Mouse (Mus musculus) large intestine, adult 2 months (tissue): Measurements from ENCODE around the gene Taf9b. TPM values are rescaled to one million over a fixed set of nuclear protein-coding genes. Genes with fewer than 3 reads are reported as not detected.
"Not testable (repeated sequence)": the region's sequence is repeated elsewhere in the genome, so short reads cannot be mapped to it uniquely, and the experiment has no call there.

ENCODE experiments used
- DNase-seq: peaks from one replicate; pipeline ENCODE4 v3.0.0-alpha.2; 2012; ENCODE audit warnings: low read depth, low spot score
- WGBS: fragments of 180-500 bp; shearing (Covaris S2); methylation state at CpG from one replicate; pipeline ENCODE4 v1.1.7; 2018; 5-methylcytosine and 5-hydroxymethylcytosine counted together
- polyA plus RNA-seq: library from polyadenylated mRNA; depleted of rRNA; stranded (reverse); fragments of >200 nt; gene quantifications from 2 replicates; pipeline ENCODE4 v1.2.3, GENCODE M21; 2012; rRNA removed

The Taf9b gene
- 2.4 and 2.5 TPM in 2 replicates for polyA plus RNA-seq

DNA sequence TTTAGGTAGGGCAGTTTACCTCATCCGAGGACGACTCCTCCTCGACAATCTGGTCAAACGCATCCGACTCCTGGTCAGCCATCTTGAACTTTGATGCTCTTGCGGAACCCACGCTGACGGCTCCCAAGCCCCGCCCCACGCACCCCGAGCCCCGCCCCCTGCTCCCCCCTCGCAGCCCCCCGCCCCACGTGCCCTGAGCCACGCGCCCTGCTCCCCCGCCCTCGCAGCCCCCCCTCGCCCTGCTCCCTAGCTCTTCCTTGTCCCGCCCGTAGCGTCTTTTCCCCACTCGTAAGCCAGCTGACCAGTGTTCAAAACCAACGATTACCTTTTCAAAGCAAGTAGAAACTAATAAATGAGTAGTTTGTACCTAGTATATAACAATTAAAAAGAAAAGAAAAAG is at the start of gene Taf9b:
TSS of gene Taf9b (minus strand) at position 101 of the 400 bp plus-strand sequence.
- DNase-seq: no peak
- 82% methylated on average over 25 of the region's 25 CpGs for WGBS

DNA sequence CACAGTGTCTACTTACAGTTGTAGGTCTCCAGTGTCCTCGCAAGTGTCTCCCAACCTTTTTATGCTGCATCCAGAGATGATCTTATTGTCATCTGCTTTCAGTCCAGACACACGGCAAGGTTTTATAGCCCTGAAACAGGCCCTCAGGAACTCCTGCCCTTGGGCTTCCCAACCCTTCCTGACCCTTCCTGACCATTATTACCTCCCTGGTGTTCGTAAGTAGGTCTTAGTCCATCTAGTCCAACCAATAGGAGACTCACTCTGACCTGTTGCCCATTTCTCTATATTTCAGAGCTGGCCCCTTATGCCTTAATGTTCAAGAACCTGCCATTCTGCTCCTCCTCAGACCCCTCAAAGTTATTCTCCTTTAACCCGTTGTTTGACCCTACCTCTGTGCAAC is 34.3 kb upstream of the Taf9b start, which contains the start of gene Fnd3c2:
TSS of gene Fnd3c2 (minus strand) at position 101 of the 400 bp plus-strand sequence.
- DNase-seq: no peak
- WGBS: 76% methylated on average over 4 of the region's 4 CpGs

DNA sequence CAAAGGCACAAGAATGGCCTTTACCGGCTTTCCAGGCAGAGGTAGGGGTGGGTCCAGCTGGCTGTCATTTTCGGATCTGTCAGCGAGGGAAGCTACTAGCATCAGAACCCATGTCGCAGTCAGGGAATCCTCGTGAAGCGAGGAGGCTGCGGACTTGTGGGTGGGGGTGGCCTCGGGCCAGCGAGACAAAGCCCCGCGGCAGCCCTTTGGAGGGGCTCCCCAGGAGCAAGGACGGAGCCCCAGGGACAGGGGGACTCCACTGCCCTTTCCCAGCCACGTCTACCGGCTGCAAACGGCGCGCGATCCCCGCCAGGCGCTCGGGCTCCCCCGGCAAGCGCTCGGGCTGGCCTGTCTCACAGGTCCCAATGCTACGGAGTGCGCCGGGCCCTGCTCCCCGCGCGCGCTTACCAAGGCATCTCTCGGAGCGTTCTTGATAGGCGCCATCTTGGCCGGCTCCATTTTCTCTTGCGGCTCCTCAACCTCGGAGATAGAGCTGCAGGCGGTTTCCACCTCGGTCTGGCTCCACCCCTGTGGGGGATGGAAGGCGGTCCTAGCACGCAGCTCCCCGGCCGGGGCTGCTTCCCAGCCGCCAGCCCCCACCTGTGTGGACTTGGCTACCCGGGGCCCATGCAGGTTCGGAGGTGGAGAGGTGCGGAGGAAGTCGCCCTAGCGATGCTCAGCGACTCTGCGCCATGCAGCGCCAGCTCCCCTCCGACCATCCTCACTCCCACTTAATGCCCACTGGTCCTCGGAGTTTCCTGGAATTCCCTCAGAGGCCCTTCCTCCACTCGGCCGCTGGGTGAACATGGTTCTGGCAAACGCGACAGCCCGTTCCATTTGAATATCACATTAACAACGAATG is 1.6 kb downstream of the Taf9b start:
- DNase-seq: peak; percentile 16
- 24% methylated on average over 60 of the region's 60 CpGs for WGBS

DNA sequence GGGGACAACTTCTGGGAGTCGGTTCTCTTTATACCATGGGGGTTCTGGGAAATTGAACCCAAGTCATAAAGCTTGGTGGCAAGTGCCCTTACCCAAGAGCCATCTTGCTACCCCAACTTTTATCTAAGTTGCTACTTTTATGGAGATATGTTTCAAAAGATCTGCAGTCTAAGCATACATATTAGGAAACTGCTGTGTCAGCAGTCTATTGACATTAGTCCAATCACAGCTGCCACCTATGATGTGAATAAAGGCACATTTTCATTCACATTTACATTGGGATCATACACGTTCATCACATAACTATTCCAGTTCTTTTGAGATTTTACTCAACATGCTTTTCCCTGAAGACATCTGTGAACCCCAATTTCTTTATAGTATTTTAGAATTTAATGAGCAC is 11.9 kb downstream of the Taf9b start:
- WGBS: 85% methylated on average over 2 of the region's 2 CpGs

DNA sequence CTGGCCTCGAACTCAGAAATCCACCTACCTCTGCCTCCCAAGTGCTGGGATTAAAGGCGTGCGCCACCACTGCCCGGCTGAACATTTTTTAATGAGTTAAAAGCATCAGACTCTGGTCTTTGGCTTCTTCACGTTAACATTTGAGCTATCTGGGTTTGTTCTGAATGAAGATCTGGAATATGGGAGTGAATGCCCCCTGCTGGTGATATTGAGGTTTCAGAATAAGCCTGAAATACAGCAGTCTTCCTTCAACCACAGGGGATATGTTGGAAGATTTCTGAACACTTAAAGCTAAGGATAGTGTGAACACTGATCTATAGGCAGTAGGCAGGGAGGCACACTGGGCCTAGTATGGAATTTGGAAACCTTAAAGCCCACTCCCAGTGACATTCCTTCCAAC is 22.1 kb downstream of the Taf9b start:
- 84% methylated on average over 5 of the region's 5 CpGs for WGBS
- DNase-seq: no peak

More for the DNA sequence above, 11.9 kb downstream of the Taf9b start:
- no peak for DNase-seq

DNA sequence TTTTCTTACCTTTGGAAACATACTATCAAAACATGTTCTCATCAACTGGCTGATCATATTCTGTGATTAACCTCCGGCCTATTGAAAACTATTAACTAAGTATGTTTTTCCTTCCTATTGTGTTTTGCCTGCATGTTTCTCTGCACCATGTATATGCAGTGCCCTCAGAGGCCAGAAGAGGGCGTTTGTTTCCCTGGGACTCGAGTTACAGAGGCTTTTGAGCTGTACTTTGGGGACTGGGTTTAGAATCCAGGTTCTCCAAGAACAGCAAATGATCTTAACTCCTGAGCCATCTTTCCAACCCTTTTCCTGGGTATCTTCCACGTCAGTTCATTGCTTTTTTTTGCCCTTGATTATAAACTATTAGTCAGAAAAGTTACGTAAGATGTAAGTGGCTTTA is 23.6 kb downstream of the Taf9b start:
- DNase-seq: no peak
- WGBS: 60% methylated on average over 5 of the region's 5 CpGs

DNA sequence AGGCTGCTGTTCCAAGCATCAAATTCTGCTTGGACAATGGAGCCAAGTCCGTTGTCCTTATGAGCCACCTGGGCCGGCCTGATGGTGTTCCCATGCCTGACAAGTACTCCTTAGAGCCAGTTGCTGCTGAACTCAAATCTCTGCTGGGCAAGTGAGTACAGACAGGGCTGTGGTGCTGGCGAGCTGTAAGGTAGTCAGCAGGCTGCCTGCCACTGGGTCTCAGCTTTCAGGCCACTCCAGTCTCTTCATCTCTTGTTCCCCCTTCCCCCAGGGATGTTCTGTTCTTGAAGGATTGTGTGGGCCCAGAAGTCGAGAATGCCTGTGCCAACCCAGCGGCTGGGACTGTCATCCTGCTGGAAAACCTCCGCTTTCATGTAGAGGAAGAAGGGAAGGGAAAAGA is 26.6 kb downstream of the Taf9b start:
- DNase-seq: not testable (repeated sequence)
- 86% methylated on average over 6 of the region's 6 CpGs for WGBS

DNA sequence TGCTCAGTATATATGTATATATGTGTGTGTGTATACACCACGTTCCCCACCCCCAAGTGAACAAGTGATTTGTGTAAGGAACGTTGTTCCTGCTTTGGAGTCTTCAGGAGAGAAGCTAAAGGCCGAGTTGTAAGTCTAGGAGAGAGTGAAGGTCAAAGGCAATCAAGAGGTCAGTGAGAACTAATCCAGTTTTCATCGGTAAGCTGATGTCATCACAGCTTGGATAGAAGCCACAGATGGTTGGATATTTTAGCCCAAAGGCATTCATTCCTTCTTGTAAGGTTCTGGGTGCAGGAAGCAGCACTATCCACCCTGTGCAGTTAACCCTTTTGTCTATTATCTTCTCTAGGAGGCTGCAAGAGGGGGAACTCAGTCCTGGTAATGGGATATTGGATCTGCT is 30.9 kb downstream of the Taf9b start:
- WGBS: 25% methylated on average over 4 of the region's 4 CpGs
- DNase-seq: no peak

DNA sequence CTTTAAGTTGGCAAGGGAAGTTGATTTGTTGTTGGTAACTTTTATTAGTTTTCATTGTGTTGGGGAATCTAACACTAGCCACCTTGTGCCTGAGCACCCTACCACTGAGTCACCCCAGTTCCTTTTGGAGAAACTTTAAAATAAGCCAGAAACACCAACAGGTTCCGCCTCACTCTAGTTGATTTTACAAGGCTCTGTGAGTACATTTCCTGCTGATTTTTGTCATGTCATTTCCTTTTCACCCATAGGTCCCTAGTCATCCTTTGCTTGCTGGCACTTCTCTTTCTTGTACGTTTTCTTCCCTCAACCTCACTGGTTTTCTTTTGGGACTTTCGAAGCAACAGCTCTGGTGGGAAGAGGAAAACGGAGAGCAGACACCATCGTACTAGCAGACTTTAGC is 31.6 kb downstream of the Taf9b start:
- no peak for DNase-seq
- 47% methylated on average over 5 of the region's 5 CpGs for WGBS

DNA sequence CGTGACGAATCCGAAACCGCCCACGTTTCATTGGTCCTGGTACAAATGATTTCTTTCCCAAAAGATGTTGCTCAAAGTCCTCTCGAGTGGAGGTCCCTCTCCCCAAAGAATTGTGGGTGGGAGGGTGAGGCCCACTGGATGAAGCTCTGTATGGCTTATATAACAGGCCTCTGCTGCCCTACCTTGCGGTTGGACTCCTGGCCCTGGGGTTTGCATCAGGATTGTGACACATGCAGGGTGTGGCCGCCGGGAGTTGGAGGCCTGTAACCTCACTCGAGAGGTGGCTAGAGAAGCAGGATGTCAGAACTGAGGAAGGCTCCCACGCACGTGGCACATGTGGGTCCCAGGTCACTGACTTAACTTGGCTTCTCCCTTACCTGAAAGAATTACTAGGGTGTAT is 33.2 kb downstream of the Taf9b start:
- WGBS: 12% methylated on average over 12 of the region's 12 CpGs
- DNase-seq: no peak

DNA sequence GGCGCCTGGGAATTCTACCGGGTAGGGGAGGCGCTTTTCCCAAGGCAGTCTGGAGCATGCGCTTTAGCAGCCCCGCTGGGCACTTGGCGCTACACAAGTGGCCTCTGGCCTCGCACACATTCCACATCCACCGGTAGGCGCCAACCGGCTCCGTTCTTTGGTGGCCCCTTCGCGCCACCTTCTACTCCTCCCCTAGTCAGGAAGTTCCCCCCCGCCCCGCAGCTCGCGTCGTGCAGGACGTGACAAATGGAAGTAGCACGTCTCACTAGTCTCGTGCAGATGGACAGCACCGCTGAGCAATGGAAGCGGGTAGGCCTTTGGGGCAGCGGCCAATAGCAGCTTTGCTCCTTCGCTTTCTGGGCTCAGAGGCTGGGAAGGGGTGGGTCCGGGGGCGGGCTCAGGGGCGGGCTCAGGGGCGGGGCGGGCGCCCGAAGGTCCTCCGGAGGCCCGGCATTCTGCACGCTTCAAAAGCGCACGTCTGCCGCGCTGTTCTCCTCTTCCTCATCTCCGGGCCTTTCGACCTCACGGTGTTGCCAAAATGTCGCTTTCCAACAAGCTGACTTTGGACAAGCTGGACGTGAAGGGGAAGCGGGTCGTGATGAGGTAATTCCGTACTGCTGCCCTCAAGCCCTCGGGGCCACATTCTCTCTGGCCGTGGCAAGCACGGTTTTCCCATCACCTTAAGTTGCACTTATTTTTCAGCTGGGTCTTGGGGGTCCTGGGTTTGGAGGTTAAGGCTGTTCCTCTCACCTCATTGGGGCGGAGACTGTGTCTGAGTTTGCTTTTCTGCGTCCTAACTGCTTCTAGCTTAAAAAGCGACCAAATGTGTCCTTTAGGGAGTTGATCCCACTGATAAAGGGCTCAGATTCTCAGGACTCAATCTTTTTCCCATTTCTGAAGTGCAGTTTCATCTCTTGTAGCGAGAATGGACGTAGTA is 34.0 kb downstream of the Taf9b start, which contains the start of gene Pgk1:
TSS of gene Pgk1 (plus strand) at position 388 of the 937 bp plus-strand sequence.
- peak; percentile 73 for DNase-seq
- 8% methylated on average over 52 of the region's 55 CpGs for WGBS

DNA sequence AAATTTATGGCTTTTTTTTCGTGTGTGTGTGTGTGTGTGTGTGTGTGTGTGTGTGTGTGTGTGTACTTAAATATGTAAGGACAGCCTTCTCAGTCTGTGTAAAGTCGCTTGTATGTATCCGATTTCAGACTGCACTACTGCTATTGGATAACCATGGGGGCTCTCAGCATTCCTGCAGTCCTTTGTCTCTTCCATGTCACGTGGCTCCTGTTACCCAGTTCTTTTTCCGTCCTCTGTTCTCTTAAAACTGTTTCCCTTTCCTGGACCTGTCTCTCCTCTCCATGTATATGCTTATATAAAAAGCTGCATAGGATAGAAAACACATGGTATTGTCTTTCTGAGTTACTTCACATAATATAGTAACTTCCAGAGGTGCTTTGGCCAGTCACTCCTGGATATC is 35.3 kb downstream of the Taf9b start:
- DNase-seq: no peak
- WGBS: 43% methylated on average over 5 of the region's 5 CpGs

DNA sequence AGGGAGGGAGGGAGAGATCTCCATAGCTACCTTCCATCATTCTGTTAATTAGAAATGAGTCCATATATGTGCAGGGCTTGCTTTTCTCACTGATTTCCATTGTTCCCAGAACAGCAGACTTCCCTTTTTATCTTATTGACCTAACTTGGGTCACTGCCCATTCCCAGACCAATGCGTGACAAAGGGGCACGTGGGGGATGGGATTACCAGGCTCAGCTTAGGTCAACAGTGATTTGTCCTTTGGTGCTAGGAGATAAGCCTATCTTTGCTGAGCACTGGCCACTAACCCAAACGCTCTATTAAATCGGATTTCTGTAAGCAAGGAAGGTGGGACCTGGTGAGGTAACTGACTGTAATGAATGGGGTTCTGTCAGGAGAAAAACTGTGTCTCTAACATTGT is 36.7 kb downstream of the Taf9b start:
- no peak for DNase-seq
- WGBS: 68% methylated on average over 4 of the region's 4 CpGs

DNA sequence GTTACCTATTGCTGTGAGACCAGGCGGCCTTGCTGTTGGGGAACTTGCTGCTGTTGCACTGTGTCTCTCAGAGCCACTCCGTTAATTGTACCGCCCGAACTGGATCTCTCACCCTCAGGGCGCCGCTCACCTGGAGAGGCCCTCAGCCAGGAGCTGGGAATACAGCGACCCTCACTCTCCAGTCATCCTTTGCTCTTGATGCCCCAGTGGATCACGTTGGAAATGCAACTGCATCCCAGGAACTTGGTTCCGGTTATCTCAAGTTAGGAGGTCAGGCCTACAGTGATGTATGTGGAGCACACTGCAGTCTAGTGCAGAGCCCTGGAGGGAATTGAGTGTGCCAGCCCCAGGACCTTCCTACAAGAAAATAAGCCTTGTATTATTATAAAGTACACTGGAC is 44.6 kb downstream of the Taf9b start:
- WGBS: 71% methylated on average over 9 of the region's 9 CpGs
- DNase-seq: no peak

DNA sequence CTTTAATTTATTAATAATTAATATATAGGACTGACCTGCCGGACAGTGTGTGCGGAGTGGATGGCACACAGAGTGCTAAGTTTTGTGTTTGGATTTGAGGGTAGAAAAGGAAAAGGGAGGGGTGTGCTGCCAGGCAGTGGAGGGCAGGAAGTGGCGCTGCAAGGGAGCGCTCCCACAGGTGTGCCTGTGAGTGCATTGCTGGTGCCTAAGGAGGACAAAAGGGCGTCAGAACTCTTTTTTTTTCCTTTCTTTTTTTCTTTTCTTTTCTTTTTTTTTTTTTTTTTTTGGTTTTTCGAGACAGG is 49.2 kb downstream of the Taf9b start:
- 45% methylated on average over 6 of the region's 6 CpGs for WGBS
- DNase-seq: no peak

DNA sequence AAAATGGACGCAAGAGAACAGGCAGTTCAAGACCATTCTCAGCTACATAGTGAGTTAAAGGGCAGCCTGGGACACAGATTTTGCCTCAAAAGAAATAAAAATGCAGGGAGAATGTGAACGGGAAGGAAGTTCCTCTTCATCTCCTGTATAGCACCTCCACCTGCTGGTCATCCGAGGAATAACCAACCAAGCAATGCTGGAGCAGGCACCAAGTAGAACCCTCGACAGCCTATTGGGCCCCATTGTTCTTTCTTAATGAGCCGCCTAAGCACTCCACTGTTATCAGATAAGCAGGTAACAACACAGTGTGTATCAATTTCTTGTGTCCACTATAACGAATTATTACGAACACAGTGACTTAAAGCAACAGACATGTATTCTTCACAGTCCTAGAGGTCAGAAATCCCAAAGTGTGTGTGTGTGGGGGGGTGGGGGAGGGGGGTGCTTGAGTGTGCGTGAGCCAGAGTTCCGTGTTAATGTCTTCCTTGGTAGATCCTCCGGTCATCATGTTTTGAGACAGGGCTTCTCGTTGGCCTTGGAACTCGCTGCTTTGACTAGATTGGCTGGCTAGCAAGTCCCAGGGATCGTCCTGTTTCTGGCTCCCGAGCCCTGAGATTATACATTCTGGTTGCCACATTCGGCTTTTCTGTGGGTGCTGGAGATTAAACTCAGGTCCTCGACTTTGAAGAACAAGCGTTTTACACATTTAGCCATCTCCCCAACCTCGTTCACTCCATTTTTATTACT is 49.7 kb downstream of the Taf9b start:
- 23% methylated on average over 18 of the region's 18 CpGs for WGBS
- no peak for DNase-seq

DNA sequence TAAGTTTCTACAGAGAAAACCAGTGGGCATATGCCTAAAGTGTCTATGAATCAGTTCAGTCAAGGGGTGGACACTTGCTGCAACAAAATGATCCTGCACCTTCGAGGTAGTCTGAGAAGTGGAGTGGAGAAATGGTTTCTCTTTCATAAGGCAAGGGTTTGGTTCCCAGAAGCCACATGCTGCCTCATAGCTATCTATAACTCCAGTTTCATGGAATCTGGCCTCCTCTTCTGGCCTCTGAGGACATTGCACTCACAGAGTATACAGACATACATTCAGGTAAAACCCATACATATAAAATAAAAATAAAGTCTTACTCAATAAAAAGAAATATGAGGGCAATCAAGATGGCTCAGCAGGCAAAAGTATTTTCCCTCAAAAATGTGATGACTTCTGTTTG is 55.9 kb downstream of the Taf9b start:
- no peak for DNase-seq
- 43% methylated on average over 1 of the region's 1 CpGs for WGBS

DNA sequence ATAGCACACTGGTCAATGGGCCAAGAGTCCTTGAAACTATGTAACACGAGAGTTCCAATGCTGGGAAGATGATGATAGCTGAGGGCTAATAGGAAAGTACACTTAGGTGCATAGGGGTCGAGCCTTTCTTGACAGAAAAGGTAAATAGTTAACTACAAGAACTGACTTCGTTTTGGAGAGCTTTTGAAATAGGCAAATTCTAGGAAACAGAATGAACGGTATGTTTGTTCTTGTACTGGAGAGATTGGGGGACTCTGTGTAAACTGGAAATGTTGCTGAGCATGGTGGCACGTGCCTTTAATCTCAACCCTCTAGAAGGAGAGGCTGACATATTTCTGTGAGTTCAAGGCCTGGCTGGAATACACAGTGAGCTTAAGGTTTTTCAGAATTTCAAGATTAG is 56.4 kb downstream of the Taf9b start:
- WGBS: 63% methylated on average over 5 of the region's 5 CpGs
- DNase-seq: no peak

DNA sequence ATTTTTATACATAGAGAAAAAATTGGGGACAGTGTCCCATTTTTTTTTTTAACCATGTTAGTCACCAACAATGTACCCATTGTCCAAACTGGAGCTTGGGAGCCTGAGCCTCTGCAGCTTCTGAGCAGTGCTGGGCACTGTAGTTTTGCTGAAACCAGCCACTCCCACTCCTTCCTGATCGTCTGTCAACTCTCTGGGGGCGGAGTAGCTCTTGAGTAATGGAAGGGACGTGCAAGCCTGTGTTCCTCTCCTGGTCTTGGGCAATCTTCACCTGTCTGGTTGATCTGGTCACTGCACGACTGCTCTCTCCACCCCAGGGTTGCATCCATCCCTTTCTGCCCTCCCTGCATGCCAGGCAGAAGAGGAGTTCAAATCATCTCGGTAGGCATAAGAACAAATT is 57.0 kb downstream of the Taf9b start:
- DNase-seq: no peak
- WGBS: 37% methylated on average over 5 of the region's 5 CpGs
